Mouse (Mus musculus): ENCODE data around the gene Sdha. TPM values are rescaled to one million over a fixed set of nuclear protein-coding genes. Genes with fewer than 3 reads are reported as not detected.

The Sdha gene
- total and polyA plus RNA-seq, 3 experiments = 120 to 249 (median 161) TPM

- peaks cover 0 to 2% of the 10 kb centered on the region in 2 experiments; a peak in 1 of 4 replicates for H3K4me1 ChIP-seq (ENCODE audit: control insufficient read depth in 1 of 2, insufficient read depth in 2 of 2)
- no peak overlapping the region for H3K9ac ChIP-seq (ENCODE audit: insufficient read depth, low read depth)
- H3K4me2 ChIP-seq (ENCODE audit: insufficient read depth, low read depth, poor library complexity, severe bottlenecking) = no peak overlapping the region
- no peak overlapping the region for H3K27ac ChIP-seq (ENCODE audit: insufficient read depth, low read depth)
- DNase-seq (ENCODE audit: extremely low read depth) = no peak
- no peaks in the 10 kb centered on the region for H3K9me3 ChIP-seq (replicated peaks; ENCODE audit: low read length)
- TF ChIP-seq RAD21 (IDR thresholded peaks at IDR 0.05; ENCODE audit: low read depth, low read length) = no peak
- no peak for TF ChIP-seq MAZ (IDR thresholded peaks at IDR 0.05; ENCODE audit: low read depth, low read length)
- TF ChIP-seq RCOR1 (conservative IDR thresholded peaks at IDR 0.05; ENCODE audit: low read depth, low read length) = no peak
- no peak overlapping the region for H3K4me3 ChIP-seq (replicated peaks in 1 of 3; ENCODE audit: low read depth in 2 of 3, low read length in 2 of 3, poor library complexity in 1 of 3)
- in situ Hi-C loops (cut with MboI; ENCODE audit: low pct_ligation_motif_present, low pct_unique_long_range_greater_than_20kb, low sequenced_read_pairs) (loop anchor here (10.0 kb wide), 1 partner anchor 195 kb away; no protein-coding TSS in a partner anchor), dilution Hi-C loops (cut with MboI; ENCODE audit: extremely low pct_ligation_motif_present, extremely low pct_unique_long_range_greater_than_20kb, low sequenced_read_pairs) (no loop called here)
- H3K79me2 ChIP-seq (replicated peaks; ENCODE audit: control insufficient read depth, extremely low read depth, insufficient read depth, poor library complexity, severe bottlenecking) = no peaks in the 10 kb centered on the region
- H3K36me3 ChIP-seq (replicated peaks in 1 of 2; ENCODE audit: control insufficient read depth in 1 of 2, insufficient read depth in 1 of 2, low read length in 1 of 2) = no peaks in the 10 kb centered on the region
- no peaks in the 10 kb centered on the region for H3K27me3 ChIP-seq (replicated peaks)
These were observed 60.4 kb downstream of the Sdha start for GRCm38 (mm10) chr13:74289646-74290045.

- H3K27me3 ChIP-seq (replicated peaks) = no peaks in the 10 kb centered on the region
- in situ Hi-C loops (cut with MboI; ENCODE audit: low pct_ligation_motif_present, low pct_unique_long_range_greater_than_20kb, low sequenced_read_pairs) (no loop called here), dilution Hi-C loops (cut with MboI; ENCODE audit: extremely low pct_ligation_motif_present, extremely low pct_unique_long_range_greater_than_20kb, low sequenced_read_pairs) (no loop called here)
- no peak overlapping the region for H3K9ac ChIP-seq (ENCODE audit: insufficient read depth, low read depth)
- no peak overlapping the region for H3K4me2 ChIP-seq (ENCODE audit: insufficient read depth, low read depth, poor library complexity, severe bottlenecking)
- H3K27ac ChIP-seq (ENCODE audit: insufficient read depth, low read depth) = no peak overlapping the region
- DNase-seq (ENCODE audit: extremely low read depth) = no peak
- no peaks in the 10 kb centered on the region for H3K9me3 ChIP-seq (replicated peaks; ENCODE audit: low read length)
- H3K79me2 ChIP-seq (replicated peaks; ENCODE audit: control insufficient read depth, extremely low read depth, insufficient read depth, poor library complexity, severe bottlenecking) = no peaks in the 10 kb centered on the region
- no peaks in the 10 kb centered on the region for H3K36me3 ChIP-seq (replicated peaks in 1 of 2; ENCODE audit: control insufficient read depth in 1 of 2, insufficient read depth in 1 of 2, low read length in 1 of 2)
- H3K4me3 ChIP-seq (replicated peaks in 1 of 3; ENCODE audit: low read depth in 2 of 3, low read length in 2 of 3, poor library complexity in 1 of 3) = no peak overlapping the region
- peaks cover 0 to 2% of the 10 kb centered on the region in 2 experiments; a peak in 1 of 4 replicates for H3K4me1 ChIP-seq (ENCODE audit: control insufficient read depth in 1 of 2, insufficient read depth in 2 of 2)
- TF ChIP-seq ELF1 (IDR thresholded peaks at IDR 0.05; ENCODE audit: low read depth, low read length) (no peak), KAT2A (IDR thresholded peaks at IDR 0.05; ENCODE audit: insufficient replicate concordance, low read length) (no peak), MAX (IDR thresholded peaks at IDR 0.05; ENCODE audit: low read length) (no peak), CHD1 (IDR thresholded peaks at IDR 0.05; ENCODE audit: low read depth, low read length) (no peak), CHD2 (IDR thresholded peaks at IDR 0.05; ENCODE audit: low read length) (no peak), PAX5 (IDR thresholded peaks at IDR 0.05; ENCODE audit: low read length) (no peak), HCFC1 (IDR thresholded peaks at IDR 0.05; ENCODE audit: low read depth, low read length) (no peak), POLR2A (IDR thresholded peaks at IDR 0.05; ENCODE audit: low read depth, low read length) (no peak), MAFK (IDR thresholded peaks at IDR 0.05; ENCODE audit: insufficient replicate concordance, low read length) (no peak), USF1 (IDR thresholded peaks at IDR 0.05; ENCODE audit: low read depth, low read length) (no peak), MYC (IDR thresholded peaks at IDR 0.05; ENCODE audit: low read depth, low read length) (no peak), POLR2AphosphoS2 (IDR thresholded peaks at IDR 0.05; ENCODE audit: low read depth, low read length) (no peak), NRF1 (IDR thresholded peaks at IDR 0.05; ENCODE audit: low read depth, low read length) (no peak)
These were observed 67.8 kb downstream of the Sdha start for GRCm38 (mm10) chr13:74282299-74282698.

Data from CH12.LX (cell line).